Mouse (Mus musculus): ENCODE measurements around the gene E2f8. TPM values are rescaled to one million over a fixed set of nuclear protein-coding genes. Genes with fewer than 3 reads are reported as not detected.
A peak's percentile ranks its signal among the peaks of the same experiment; 100 is the strongest.

Gene E2f8
- total RNA-seq, 2 experiments from 2014 or later: 0.28 TPM

DNA sequence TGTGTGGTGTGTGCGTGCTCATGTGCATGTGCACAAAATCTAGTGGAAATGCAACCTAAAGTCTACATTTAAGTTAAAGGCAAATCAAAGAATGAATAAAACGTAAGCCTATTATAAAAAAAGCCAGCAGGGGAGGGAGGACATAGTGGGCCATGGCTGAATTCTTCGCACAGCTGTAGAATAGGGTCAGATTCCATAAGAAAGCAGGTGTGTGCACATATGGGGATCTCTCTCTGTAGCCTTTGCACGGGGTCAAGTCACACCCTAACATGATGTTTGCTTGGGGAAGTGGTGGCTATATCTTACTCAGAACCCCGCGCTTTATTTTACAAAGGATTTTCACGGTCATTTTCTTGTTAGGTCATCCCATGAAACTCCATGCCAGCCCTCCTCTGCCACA is 11.7 kb upstream of the E2f8 start:
- no peak for DNase-seq (ENCODE audit: low spot score in 2 of 2)

DNA sequence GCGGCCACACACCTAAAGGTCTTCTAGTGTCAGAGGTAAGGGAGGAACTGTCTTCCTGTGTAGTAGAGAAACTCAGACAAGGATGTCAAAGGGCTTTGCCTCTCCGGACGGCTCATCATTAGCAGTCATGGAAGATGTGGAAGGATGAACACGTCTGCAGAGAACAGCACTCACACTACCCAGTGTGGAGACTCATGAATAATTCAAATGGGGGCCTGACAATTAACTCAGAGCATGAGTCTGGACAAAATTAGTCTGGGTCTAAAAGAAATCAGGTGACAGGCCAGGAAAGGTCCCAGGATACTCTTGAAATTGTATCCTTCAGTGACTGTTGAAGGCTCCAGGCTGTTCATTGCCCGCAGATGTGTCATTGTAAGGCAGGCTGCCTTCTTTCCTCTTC is 9.6 kb upstream of the E2f8 start:
- no peak for DNase-seq (ENCODE audit: low spot score in 2 of 2)

DNA sequence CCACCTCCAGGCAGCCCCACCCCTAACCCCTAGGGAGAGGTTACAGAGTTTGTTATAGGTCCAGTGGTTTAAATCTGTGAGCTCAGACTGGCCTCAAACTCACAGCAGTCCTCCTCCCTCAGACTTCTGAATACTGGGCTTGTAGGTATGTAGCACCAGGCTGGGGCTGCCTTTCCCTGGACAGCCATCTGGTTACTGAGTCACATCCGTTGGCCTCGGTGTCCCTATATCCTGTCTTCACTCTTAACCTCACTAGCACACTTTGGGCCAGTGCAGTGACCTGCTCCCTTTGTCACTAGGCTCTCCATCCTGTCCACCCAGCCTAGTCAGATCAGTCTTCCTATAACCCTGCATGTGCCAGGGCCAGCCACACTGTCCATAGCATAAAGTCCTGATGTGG is 7.4 kb upstream of the E2f8 start:
- no peak for DNase-seq (ENCODE audit: low spot score in 2 of 2)

DNA sequence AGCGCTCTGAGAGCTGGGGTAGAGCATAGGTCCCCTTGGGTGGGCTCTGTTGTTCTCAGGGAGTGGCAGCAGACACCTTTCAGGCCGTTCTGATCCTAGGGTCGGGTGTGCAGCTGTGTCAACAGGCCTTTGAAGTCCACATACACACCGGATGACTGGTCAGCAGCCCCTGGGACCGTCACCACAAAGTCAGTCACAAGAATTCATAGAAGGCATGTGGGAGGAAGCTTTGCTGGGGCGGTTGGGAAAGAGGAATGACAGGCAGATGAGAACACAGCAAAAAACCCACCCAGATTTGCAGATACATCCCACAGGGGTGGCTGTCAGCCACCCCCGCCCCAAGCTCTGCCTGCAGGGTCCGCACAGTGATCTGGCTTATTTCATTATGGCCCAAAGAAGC is 6.6 kb upstream of the E2f8 start:
- DNase-seq (ENCODE audit: low spot score in 2 of 2): no peak

- DNase-seq (ENCODE audit: low spot score in 2 of 2): no peak
Measured at GRCm38 (mm10) chr7:48884266-48884611, 2.8 kb upstream of the E2f8 start.

GRCm38 (mm10) chr7:48883525-48884265 is 2.3 kb upstream of the E2f8 start:
- no peak for DNase-seq (ENCODE audit: low spot score in 2 of 2)

DNA sequence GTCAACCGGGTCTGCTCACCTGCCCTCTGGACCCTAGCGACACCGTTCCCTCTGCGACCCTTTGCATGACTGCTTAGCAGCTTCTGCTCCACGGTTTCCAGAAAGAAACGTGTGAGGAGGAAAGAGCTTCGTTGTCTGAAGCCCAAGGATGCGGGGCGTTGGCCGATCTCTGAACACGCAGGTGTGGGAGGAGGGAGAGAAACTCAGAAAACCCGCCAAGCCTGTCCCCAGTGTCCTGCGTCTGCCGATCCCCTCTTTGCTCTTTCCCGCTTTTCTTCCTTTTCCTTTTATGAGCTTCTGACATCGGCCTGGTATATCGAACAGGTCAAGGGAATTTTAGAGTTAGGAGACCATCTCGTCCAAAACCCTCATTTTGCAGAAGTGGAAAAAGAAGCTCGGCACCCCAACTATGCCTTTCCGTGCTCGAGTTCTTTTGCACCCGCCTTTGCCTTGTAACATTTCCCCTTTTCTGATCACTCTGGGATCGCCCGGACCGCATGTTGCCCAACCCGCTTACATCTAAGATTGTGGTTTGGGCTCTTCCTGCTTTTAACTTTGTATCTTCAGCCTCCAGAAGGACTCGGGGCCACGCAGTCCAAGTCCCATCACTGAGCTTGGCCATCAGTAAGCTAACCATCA is 694 bp upstream of the E2f8 start:
- no peak for DNase-seq (ENCODE audit: low spot score in 2 of 2)

GRCm38 (mm10) chr7:48880591-48881481 is 560 bp downstream of the E2f8 start:
- peak; percentile 90 to 96 for DNase-seq (ENCODE audit: low spot score in 2 of 2)

DNA sequence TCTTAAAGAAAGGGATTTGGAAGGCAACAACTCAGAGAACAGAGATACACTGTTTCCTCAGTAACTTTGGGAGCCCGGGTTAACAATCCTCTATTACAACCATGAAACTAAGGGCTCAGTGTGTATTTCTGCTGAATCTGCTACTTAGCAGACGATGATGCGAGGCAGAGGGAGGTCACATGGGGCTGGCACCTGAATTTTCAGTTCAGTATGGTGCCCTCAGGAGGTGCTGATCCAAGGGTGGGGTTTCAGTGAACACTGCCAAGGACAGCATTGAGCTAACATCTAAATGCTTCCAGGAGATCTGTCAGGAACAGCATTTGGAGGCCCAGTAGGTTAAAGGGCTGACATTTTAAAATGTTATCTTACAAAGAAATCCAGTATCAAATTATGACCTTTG is 1.8 kb downstream of the E2f8 start:
- no peak for DNase-seq (ENCODE audit: low spot score in 2 of 2)

DNA sequence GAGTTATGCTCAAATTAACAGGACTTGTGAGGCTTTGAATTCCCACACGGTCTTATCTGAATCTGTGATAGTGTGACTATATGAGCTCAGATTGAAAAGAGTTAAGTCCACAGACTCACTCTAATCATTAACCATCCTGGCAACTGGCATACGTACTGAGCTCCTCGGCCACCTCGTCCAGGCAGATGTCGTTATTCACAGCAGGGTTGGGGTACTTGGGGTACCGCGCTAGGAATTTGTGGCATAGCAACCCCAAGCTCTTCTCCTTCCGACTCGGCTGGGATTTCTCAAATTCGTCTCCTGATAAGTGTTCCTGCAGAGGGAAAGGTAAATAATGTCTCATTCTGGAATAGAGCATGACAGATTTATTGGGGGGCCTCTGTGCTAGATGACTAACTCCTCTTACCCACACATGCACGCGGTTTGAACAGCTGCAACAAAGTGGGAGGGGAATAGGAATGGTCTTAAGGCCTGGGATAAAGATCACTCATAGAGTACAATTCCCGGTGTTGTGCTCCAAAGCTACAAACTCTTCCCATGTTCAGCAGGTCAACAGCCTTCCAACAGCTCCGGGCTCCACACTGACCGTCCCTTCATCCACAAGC is 3.5 kb downstream of the E2f8 start:
- no peak for DNase-seq (ENCODE audit: low spot score in 2 of 2)

- DNase-seq (ENCODE audit: low spot score in 2 of 2): peak; percentile 51 to 57
Measured at GRCm38 (mm10) chr7:48876526-48876925, 4.9 kb downstream of the E2f8 start.

GRCm38 (mm10) chr7:48875096-48875495 is 6.3 kb downstream of the E2f8 start:
- DNase-seq (ENCODE audit: low spot score in 2 of 2): no peak

DNA sequence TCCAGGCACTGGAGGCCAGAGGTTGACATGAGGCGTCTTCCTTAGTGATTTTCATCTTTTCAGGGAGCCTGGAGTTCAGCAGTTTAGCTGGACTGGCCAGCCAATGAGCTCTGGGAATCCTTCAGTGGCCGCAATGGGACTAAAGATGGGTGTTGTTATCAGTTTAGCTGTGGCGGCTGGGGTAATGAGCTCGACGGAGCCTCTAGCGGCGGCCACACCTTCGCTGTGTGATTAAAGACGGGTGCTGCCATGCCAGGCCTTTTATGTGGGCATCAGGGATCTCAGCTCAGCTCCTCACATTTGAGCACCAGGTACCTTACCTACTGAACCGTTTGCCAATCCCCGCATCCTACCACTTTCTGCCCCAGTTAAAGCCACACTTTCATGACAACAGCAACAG is 10.1 kb downstream of the E2f8 start:
- DNase-seq (ENCODE audit: low spot score in 2 of 2): no peak

GRCm38 (mm10) chr7:48870579-48871180 is 10.7 kb downstream of the E2f8 start:
- DNase-seq (ENCODE audit: low spot score in 2 of 2): no peak

DNA sequence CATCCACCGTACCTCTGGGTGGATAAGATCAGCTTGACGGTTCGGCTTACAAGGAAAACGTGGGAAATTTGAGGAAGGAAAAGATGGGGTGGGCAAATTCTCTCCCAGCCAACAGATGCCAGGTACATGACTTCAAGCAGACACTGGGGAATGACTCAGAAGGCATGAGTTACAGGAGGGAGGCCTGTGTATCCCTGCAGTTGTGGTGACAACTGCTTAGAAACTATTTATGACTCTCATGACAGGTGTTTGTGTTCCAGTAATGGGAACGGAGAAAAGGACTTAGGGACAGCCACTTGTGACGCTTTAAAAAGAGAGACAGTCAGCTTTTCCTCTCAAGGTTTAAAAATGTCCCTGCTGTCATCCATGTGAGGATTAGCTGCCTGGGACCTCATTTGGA is 11.3 kb downstream of the E2f8 start:
- DNase-seq (ENCODE audit: low spot score in 2 of 2): no peak

DNA sequence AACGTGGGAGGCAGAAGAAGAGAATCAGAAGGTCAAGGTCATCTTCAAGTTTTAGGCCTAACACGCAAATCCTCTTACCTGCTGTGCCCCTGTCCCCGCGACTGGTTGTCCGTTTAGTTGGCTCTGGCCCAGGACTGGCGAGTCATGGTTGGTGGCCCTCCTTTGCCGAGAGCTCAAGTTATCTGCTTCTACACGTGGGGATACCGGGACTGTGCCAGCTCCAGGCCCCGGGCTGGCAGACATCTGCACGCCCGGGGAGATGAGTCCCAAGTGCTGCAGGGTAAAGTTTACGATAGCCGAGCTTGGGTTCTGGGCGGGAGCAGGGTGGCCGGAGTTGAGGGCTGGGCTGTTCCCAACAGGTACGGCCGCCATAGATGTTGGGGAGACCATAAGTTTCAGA is 13.8 kb downstream of the E2f8 start:
- no peak for DNase-seq (ENCODE audit: low spot score in 2 of 2)

DNA sequence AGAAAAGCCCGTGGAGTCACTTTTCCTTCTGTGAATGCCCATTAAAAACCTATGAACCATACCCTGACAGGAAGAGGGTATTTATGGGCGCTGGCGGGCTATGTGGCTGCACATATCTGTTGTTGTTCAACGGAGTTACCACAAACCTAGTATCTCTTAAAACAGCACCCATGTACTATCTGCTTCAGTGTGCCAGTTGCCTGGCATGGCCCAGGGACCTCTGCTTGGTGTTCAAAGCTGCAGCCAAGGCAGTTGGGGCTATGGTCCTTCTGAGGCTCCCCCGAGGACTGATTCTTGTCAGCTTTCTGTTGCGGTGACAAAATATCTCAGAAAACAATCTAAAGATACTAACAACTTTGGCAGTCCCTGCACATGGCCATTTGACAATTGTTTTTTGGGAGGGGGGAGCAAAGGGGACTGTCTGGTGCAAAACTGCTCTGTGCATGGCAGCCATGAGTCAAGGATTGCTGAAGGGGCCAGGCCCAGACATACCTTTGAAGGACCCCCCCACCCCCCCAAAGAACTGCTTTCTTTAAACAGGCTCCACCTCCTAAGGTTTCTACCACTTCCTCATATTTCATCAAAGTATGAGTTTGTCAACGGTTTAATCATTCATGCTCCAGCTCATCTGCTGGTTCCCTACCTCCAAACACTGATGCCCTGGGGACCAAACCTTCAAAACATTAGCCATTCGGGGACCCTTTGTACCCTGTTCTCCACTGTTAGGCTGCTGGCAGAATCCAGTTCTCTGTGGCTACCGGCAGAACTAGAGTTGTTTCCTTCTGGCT is 16.5 kb downstream of the E2f8 start:
- no peak for DNase-seq (ENCODE audit: low spot score in 2 of 2)

DNA sequence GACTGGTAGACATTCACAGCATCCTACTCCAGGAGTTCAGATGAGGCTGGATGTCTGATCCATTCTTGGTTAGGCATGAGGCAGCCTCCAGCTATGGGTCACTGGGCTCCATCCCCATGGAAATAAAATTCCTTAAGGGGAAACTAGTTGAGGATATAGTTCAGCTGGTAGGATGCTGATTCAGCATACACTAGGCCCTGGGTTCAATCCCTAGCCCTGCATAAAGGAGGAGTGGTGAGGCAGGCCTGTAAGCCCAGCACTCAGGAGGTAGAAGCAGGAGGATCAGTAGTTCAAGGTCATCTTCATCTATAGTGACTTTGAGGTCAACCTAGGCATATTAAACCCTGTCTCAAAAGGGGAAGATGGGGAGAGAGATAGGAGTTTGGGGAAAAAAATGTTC is 17.2 kb downstream of the E2f8 start:
- no peak for DNase-seq (ENCODE audit: low spot score in 2 of 2)

GRCm38 (mm10) chr7:48861796-48862195 is 19.6 kb downstream of the E2f8 start:
- no peak for DNase-seq (ENCODE audit: low spot score in 2 of 2)

- no peak for DNase-seq (ENCODE audit: low spot score in 2 of 2)
Measured at GRCm38 (mm10) chr7:48860948-48861347, 20.4 kb downstream of the E2f8 start.

- DNase-seq (ENCODE audit: low spot score in 2 of 2): no peak
Measured at GRCm38 (mm10) chr7:48859362-48859761, 22.0 kb downstream of the E2f8 start.

Data from left cerebral cortex, adult 18-20 months (tissue).